Mouse (Mus musculus) lung, adult 2 months (tissue): ENCODE results near the gene Arnt2.

Experiments
- CTCF ChIP-seq: fragments of 200-500 bp; IDR thresholded peaks from 2 replicates; pipeline ENCODE4 v1.5.1; 2011; ENCODE audit warnings: mild to moderate bottlenecking, low read length, control low read depth; ENCODE audit not compliant: insufficient read depth
- POLR2A ChIP-seq: fragments of 200-500 bp; IDR thresholded peaks from 2 replicates; pipeline ENCODE4 v1.6.1; 2011; ENCODE audit warnings: low read depth, mild to moderate bottlenecking, control low read depth, low read length, borderline replicate concordance; ENCODE audit errors: extremely low read depth

DNA sequence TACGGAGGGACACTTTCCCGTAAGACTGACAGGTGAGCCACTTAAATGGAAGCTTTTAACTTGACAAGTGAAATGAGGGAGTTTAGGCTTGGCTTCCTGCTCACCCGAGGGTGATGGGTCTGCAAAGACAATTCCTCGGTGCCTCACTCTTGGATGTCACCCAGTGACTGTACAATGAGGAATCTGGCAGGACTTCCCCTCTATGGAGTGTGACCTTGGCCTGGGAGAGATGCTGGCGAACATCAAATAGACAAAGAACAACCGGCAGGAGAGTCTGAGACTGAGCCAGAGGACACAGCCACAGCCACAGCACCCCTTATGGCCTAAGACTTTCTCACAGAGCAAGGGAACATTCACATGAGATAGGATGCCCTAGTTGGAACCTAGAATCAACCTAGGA, 148.6 kb downstream of the Arnt2 start:
- TF ChIP-seq POLR2A: no peak
- TF ChIP-seq CTCF: no peak
